Comparison of ENCODE assay signal across 10 mouse cellular contexts in the genomic region with DNA sequence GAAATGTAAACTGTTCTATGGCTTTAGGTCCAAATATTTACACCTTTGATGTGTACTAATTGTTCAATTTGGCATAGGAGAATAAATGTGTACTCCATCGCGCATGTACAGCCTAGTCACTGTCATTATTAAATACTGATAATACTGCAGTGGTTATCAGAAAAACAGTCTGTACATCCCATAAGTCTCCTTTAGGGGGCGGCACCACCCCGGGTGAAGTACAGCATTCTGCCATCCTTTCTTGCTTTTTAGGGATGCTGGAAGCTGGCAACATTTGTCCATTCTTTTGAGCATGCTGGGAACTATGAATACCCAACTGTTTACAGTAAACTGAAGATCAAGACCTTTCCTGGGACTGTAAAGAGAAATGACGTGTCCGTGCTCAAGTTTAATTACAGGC.
A peak's percentile ranks its signal among the peaks of the same experiment; 100 is the strongest.
DNase-seq lines count a peak whose midpoint lies in the region; ATAC-seq and TF ChIP-seq lines count a peak whose summit lies in the region.
"Had no signal": no experiment of that assay in that cellular context is flagged by ENCODE, and none has a peak within 500 bp of the region (broad histone marks: within the 10 kb centered on the region; RNA-seq: fewer than 3 reads in every experiment).

No protein-coding gene starts in this region.

- no peaks in the 10 kb centered on the region for H3K9me3 ChIP-seq in heart, embryonic 10.5 days
- H3K9me3 ChIP-seq: embryonic facial prominence, embryonic 13.5 days had no signal

- TF ChIP-seq CTCF in gastrocnemius, adult 2 months (IDR thresholded peaks at IDR 0.05): peak; percentile 61
- peak; percentile 20 for TF ChIP-seq CTCF in Patski (IDR thresholded peaks at IDR 0.05)
- TF ChIP-seq CTCF in cortical plate, adult 2 months (IDR thresholded peaks at IDR 0.05; ENCODE audit: extremely low read depth, insufficient read depth, low read length): peak; percentile 67

- DNase-seq in gastrocnemius, adult 2 months: peak; percentile 18
- DNase-seq in gastrocnemius, postnatal 25 days: no peak
- DNase-seq in Patski (ENCODE audit: low read depth, low spot score): no peak
- DNase-seq in left cerebral cortex, postnatal 25 days (ENCODE audit: low spot score in 2 of 2): peak; percentile 56 to 65
- DNase-seq in thymus, postnatal 36 days: no peak
- no peak for DNase-seq in thymus, postnatal 10 days (ENCODE audit: low spot score in 2 of 2)
- DNase-seq in heart, embryonic 10.5 days (ENCODE audit: low spot score): no peak

- intact Hi-C loops in gastrocnemius, adult 2 months (cut with DNase I): no loop called here
- intact Hi-C loops in left cerebral cortex, postnatal 25 days (cut with DNase I): loop anchor here (5.0 to 10.0 kb wide), 2 partner anchors 363 to 740 kb away; a partner anchor contains a TSS

- WGBS in heart, embryonic 10.5 days: 68% methylated on average over 6 of the region's 6 CpGs

- no peaks in the 10 kb centered on the region for H3K36me3 ChIP-seq in heart, embryonic 10.5 days
- H3K36me3 ChIP-seq: embryonic facial prominence, embryonic 13.5 days had no signal

- in situ Hi-C loops in Patski (cut with MboI; ENCODE audit: low pct_unique_long_range_greater_than_20kb): no loop called here

- H3K27ac ChIP-seq in gastrocnemius, adult 2 months: no peak overlapping the region
- H3K27ac ChIP-seq in cortical plate, adult 2 months (ENCODE audit: insufficient read depth, low read length): no peak overlapping the region
- H3K27ac ChIP-seq in heart, embryonic 10.5 days: no peak overlapping the region
- H3K27ac ChIP-seq: embryonic facial prominence, embryonic 13.5 days had no signal

- no peaks in the 10 kb centered on the region; the same call in 1 of the 2 replicates for H3K4me1 ChIP-seq in cortical plate, adult 2 months (ENCODE audit: control insufficient read depth, insufficient read depth, low read length)
- H3K4me1 ChIP-seq in heart, embryonic 10.5 days: no peaks in the 10 kb centered on the region
- H3K4me1 ChIP-seq: embryonic facial prominence, embryonic 13.5 days had no signal

- no peak for ATAC-seq in Patski
- ATAC-seq: midbrain, embryonic 16.5 days had no signal

- H3K4me3 ChIP-seq in gastrocnemius, adult 2 months: no peak overlapping the region
- no peak overlapping the region for H3K4me3 ChIP-seq in cortical plate, adult 2 months (ENCODE audit: insufficient read depth, low read length)
- no peak overlapping the region for H3K4me3 ChIP-seq in heart, embryonic 10.5 days
- H3K4me3 ChIP-seq: embryonic facial prominence, embryonic 13.5 days had no signal

- POLR2A ChIA-PET in Patski (lab: Charles Lee): no interaction called here

- no peak for TF ChIP-seq POLR2A in cortical plate, adult 2 months (IDR thresholded peaks at IDR 0.05; ENCODE audit: extremely low read depth, insufficient read depth, low read length)

- CTCF ChIA-PET in Patski (lab: Charles Lee): no interaction called here

- H3K27me3 ChIP-seq in Patski: no peaks in the 10 kb centered on the region
- H3K27me3 ChIP-seq in heart, embryonic 10.5 days (ENCODE audit: insufficient read depth, poor library complexity, severe bottlenecking): no peaks in the 10 kb centered on the region
- H3K27me3 ChIP-seq: embryonic facial prominence, embryonic 13.5 days had no signal

Comparison
In these comparisons a context has a peak if more than half of its experiments do, and no peak if none do; other contexts are left out.
1. DNase-seq: peak in gastrocnemius, adult 2 months (single experiment) and left cerebral cortex, postnatal 25 days (2 of 2); none in gastrocnemius, postnatal 25 days (single experiment), Patski (single experiment), thymus, postnatal 36 days (0 of 2), thymus, postnatal 10 days (0 of 2) and heart, embryonic 10.5 days (single experiment).
2. Peak in every context shown above with its lines, with median percentiles within 50 percentile points of each other: CTCF ChIP-seq.